Mouse (Mus musculus): ENCODE measurements around the gene Tmsb10. TPM values are rescaled to one million over a fixed set of nuclear protein-coding genes. Genes with fewer than 3 reads are reported as not detected.

Gene Tmsb10
- polyA plus RNA-seq, 1 experiment from 2014 or later = 4,419 TPM

DNA sequence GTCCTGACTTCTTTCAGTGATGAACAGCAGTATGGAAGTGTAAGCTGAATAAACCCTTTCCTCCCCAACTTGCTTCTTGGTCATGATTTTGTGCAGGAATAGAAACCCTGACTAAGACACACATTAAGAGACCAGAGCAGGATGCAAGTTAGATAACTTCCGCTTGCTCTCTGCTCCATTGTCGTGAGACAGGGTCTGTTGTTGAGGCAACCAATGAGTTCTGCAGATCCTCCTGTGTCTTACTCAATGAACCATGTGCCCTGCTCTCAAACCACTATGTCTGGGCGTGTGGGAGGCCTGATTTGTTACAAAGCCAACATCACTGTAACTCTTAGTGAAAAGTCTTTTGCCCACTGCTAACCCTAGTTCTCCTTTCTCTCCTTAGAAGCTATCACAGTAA lies 12.5 kb upstream of the Tmsb10 start:
- H3K9ac ChIP-seq (replicated peaks) = no peak overlapping the region
- H3K4me2 ChIP-seq (replicated peaks) = no peak overlapping the region
- H3K4me1 ChIP-seq = no peaks in the 10 kb centered on the region
- whole genome bisulfite sequencing = 77% methylated on average over 3 of the region's 3 CpGs
- ATAC-seq (replicated peaks) = no peak
- no peaks in the 10 kb centered on the region for H3K9me3 ChIP-seq
- no peaks in the 10 kb centered on the region for H3K27me3 ChIP-seq
- no peak overlapping the region for H3K4me3 ChIP-seq
- no peak overlapping the region for H3K27ac ChIP-seq (replicated peaks)
- H3K36me3 ChIP-seq = no peaks in the 10 kb centered on the region

DNA sequence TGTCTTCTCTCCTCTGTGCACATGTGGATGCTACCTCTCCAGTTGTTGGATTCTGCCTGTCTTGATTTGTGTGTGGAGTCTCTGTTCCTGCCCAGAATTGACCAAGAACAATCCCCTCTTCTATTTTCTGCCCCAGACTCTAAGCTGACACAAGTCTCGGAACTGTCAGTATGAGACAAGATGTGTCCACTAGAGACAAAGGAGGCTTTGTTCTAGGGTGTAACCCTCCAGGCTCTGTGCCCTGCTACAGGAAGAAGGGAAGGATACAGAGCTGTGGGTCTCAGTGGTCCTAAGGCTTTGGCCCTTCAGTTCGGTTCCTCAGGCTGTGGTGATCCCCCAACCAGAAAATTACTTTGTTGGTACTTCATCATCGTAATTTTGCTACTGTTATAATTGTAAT lies 11.2 kb upstream of the Tmsb10 start:
- 63% methylated on average over 3 of the region's 3 CpGs for WGBS
- ATAC-seq (replicated peaks) = no peak
- H3K36me3 ChIP-seq = no peaks in the 10 kb centered on the region

DNA sequence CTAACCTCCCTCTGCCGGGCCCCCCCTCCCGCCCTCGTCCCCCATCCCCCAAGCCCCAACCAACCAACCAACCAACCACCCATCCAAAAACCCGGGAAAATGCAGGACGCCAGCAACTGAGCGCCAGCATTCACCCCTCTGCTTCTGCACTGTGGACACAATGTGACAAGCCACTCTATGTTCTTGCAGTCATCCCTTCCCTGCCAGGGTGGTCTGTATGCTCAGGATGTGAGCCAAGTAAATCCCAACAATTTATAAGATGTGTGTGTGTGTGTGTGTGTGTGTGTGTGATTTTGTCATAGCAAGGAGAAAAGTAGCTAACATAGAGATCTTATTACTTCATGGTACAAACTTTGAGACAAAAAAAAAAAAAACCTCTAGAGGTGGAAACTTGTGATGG lies 6.7 kb upstream of the Tmsb10 start:
- Histone ChIP-seq H3K27ac (replicated peaks) (no peak overlapping the region), H3K36me3 (no peaks in the 10 kb centered on the region), H3K4me3 (no peak overlapping the region), H3K9me3 (no peaks in the 10 kb centered on the region), H3K9ac (replicated peaks) (no peak overlapping the region), H3K4me1 (no peaks in the 10 kb centered on the region), H3K4me2 (replicated peaks) (no peak overlapping the region), H3K27me3 (no peaks in the 10 kb centered on the region)
- no peak for ATAC-seq (replicated peaks)
- 84% methylated on average over 6 of the region's 6 CpGs for WGBS

More for the DNA sequence above, 11.2 kb upstream of the Tmsb10 start:
- H3K27me3 ChIP-seq = no peaks in the 10 kb centered on the region
- no peaks in the 10 kb centered on the region for H3K4me1 ChIP-seq
- no peaks in the 10 kb centered on the region for H3K9me3 ChIP-seq
- H3K4me2 ChIP-seq (replicated peaks) = no peak overlapping the region
- no peak overlapping the region for H3K27ac ChIP-seq (replicated peaks)
- H3K4me3 ChIP-seq = no peak overlapping the region
- H3K9ac ChIP-seq (replicated peaks) = no peak overlapping the region

DNA sequence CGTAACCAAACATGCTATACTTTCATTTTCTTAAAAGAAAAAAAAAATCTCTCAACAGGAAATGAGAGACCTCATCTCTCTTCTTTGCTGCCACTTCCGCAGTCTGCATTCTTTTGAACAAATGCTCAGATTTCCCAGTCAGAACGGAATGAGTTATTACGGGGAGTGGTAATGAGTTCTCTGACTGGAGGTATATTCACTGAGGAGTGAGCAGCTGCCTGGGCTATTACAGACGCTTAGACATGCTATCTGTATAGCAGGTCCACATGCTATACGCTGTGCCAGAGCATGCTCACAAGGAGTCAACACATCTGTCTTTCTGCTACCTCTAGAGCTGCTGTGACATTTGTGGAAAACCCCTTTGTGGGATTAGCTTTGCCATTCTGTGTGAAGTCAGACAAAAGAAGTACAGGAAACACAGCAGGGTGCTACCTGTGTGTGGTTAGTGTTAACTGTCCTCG lies 3.8 kb upstream of the Tmsb10 start:
- no peaks in the 10 kb centered on the region for H3K36me3 ChIP-seq
- H3K27ac ChIP-seq (replicated peaks) = no peak overlapping the region
- no peak overlapping the region for H3K9ac ChIP-seq (replicated peaks)
- no peaks in the 10 kb centered on the region for H3K27me3 ChIP-seq
- H3K4me3 ChIP-seq = no peak overlapping the region
- 55% methylated on average over 7 of the region's 7 CpGs for WGBS
- H3K9me3 ChIP-seq = no peaks in the 10 kb centered on the region
- peaks cover 6% of the 10 kb centered on the region; the same call in 1 of the 2 replicates for H3K4me1 ChIP-seq
- no peak for ATAC-seq (replicated peaks)
- H3K4me2 ChIP-seq (replicated peaks) = no peak overlapping the region

DNA sequence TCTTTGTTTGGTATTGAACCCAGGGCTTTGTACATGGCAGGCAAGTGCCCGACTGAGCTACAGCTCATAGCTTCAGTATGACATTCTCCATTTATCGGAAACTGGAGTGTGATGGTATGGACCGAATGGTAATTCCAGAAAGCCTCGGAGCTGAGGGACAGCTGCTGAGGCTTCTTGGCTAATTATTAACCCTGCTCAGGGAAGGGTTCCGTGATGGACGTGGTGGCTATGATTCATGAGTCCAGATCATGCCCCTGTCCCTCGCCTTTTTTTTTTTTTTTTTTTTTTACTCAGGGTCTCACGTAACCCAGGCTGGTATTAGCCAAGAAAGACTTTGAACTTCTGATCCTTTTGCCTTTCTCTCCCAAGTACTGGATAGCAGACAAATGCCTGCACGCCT lies 3.1 kb upstream of the Tmsb10 start:
- Histone ChIP-seq H3K9ac (replicated peaks) (no peak overlapping the region), H3K4me2 (replicated peaks) (no peak overlapping the region), H3K27ac (replicated peaks) (no peak overlapping the region), H3K27me3 (no peaks in the 10 kb centered on the region), H3K4me3 (no peak overlapping the region), H3K9me3 (no peaks in the 10 kb centered on the region), H3K4me1 (peaks cover 6% of the 10 kb centered on the region), H3K36me3 (no peaks in the 10 kb centered on the region)
- no peak for ATAC-seq (replicated peaks)
- WGBS = 90% methylated on average over 9 of the region's 9 CpGs

DNA sequence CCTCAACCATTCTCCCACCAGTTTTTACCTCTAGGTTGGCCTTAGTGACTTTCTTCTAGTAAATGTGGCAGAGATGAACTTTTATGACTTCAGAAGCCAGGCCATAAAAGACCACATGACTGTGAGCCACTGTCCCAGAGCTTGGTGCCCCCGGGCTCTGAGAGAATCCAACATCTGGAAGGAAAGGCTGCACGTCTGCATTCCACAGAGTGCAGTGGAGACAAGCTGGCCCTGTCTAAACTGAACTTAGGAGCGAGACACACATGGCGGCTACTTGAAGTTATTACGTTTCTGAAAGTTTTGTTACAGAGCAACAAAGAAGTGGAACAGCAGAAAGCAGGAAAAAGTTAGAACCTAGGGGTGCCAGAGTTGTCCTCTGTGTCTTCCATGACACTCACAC lies 2.1 kb upstream of the Tmsb10 start:
- H3K9me3 ChIP-seq = no peaks in the 10 kb centered on the region
- no peak for ATAC-seq (replicated peaks)

DNA sequence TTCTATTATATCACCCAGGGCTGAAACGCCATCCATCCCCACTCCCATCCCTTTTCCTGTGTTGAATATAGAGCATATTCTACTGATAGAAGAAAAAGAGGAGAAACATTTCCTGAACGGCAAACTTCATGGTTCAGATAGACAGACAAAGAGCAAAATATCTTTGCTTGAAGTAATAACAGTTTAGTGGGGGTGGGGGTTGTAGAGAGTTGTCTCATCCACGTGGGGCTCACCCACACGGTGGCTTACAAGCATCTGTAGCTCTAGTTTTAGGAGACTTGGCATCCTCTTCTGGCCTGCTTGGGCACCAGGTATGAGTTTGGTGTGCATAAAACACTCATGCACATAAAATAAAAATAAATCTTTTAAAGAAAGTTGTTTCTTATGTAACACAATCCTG lies 627 bp upstream of the Tmsb10 start:
- Histone ChIP-seq H3K27me3 (no peaks in the 10 kb centered on the region), H3K9me3 (no peaks in the 10 kb centered on the region), H3K36me3 (no peaks in the 10 kb centered on the region), H3K4me2 (replicated peaks) (peak overlapping the region; percentile 67), H3K9ac (replicated peaks) (peak overlapping the region; percentile 100), H3K4me3 (peak overlapping the region; percentile 87), H3K4me1 (peaks cover 25% of the 10 kb centered on the region), H3K27ac (replicated peaks) (peak overlapping the region; percentile 98)
- no peak for ATAC-seq (replicated peaks)
- 23% methylated on average over 4 of the region's 4 CpGs for WGBS

More for the DNA sequence above, 2.1 kb upstream of the Tmsb10 start:
- Histone ChIP-seq H3K27me3 (no peaks in the 10 kb centered on the region), H3K4me3 (no peak overlapping the region), H3K27ac (replicated peaks) (no peak overlapping the region), H3K36me3 (no peaks in the 10 kb centered on the region), H3K9ac (replicated peaks) (no peak overlapping the region), H3K4me1 (peaks cover 15% of the 10 kb centered on the region), H3K4me2 (replicated peaks) (no peak overlapping the region)
- 87% methylated on average over 5 of the region's 5 CpGs for WGBS

DNA sequence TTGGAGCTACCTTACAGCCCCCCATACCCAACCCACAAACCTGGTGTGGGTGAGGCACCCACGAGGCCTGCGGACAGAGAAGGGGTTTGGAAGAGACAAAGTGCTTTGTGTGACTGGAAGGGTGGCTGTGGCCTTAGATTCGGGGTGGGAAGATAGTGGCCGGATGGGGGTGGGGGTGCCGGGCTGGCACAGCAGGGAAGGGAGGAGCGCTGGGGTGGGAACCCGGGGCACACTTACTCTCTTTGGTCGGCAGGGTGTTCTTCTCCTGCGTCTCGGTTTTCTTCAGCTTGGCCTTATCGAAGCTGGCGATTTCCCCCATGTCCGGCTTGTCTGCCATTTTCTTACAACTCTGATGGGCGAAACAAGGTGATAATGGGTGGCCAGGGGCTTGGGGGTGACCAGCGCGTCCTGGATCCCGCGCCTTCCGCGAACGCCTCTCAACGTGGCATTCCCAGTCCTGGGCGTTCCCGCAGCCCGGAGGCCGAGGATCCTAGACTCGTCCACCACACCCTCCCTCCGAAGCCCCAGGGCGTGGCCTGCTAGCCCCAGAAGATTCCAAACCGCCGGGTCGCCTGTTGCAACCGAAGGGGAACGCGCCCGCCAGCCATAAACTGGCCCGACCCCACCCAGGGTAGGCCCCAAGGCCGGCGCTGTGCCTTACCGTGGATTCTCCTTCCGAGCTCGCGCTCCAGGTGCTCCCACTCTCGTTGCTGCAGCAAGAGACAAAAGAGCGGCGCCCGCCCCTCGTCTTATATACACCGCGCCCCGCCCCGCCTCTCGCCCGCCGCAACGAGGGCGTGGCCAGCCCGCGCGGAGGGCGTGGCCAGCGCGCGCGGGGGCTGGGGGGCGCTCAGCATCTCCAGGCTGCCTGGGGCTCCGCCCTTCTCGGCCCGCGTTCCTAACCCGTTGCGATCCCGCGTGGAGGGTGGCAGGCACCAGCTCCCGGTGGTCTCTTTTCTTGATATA lies 589 bp downstream of the Tmsb10 start:
- Histone ChIP-seq H3K36me3 (no peaks in the 10 kb centered on the region), H3K4me1 (peaks cover 25% of the 10 kb centered on the region), H3K9me3 (no peaks in the 10 kb centered on the region), H3K9ac (replicated peaks) (peak overlapping the region; percentile 100), H3K4me3 (peak overlapping the region; percentile 87), H3K27me3 (no peaks in the 10 kb centered on the region), H3K4me2 (replicated peaks) (peak overlapping the region; percentile 67), H3K27ac (replicated peaks) (peak overlapping the region; percentile 98)
- peak; percentile 88 for ATAC-seq (replicated peaks)
- WGBS = under 1% methylated on average over 75 of the region's 75 CpGs

DNA sequence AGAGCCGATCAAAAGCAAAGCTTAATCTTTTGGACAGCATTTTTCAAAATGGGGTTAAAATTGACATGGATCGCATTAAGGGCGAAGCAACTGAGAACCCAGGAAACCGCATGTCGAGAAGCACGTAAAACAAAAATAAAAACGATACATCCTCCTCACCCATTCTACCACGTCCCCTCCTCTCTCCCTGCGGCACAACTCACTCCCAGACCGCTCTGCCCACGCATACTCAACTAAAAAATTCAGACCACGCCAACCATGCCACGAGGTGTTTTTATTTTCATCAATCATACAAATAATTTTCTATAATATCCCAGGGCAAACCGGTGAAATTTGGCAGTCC lies 1.5 kb downstream of the Tmsb10 start:
- under 1% methylated on average over 14 of the region's 14 CpGs for WGBS
- Histone ChIP-seq H3K36me3 (no peaks in the 10 kb centered on the region), H3K4me1 (peaks cover 25% of the 10 kb centered on the region), H3K4me3 (peak overlapping the region; percentile 87), H3K27ac (replicated peaks) (peak overlapping the region; percentile 98), H3K4me2 (replicated peaks) (peak overlapping the region; percentile 67), H3K9ac (replicated peaks) (peak overlapping the region; percentile 100), H3K9me3 (no peaks in the 10 kb centered on the region), H3K27me3 (no peaks in the 10 kb centered on the region)
- ATAC-seq (replicated peaks) = no peak

DNA sequence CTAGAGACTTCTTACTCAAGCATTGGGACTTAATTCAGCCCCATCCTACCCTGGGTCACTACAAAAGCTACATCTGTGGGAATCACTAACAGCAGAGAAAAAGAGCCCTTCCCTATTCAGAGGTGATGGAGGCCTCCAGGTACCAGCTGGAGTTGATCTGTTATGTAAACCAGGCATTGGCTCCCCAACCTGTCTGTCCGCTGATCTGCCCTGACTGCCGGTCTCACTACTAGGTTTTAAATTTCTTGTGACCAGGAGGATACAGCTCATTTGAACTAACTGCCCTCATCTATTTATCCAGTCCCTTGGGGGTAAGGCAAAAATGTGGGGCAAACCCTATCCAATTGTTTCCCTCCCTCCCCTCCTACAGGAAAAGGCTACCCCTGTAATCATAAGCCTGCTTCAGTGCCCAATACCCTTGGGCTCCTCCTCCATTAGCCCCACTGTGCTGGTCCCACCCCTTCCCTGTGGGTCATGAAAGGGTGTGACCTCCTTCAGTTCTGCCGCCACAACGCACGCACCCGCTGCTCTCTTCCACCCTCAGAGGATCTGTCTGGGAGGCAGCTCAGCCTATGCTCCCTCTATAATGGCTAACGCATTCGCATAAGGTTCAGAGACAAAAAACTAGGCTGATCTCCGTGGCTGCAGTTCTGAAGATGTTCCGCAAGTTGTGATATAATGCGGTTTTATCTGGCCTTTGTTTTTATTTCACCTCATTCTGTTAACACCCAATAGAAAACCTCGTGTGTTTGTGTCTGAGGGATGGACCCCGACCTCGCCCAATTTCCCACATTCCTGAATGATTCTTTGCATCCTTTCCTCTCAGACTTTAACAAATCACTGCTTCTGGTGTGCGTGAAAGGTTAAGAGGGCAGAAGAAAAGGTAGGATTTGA lies 2.1 kb downstream of the Tmsb10 start:
- WGBS = 4% methylated on average over 15 of the region's 15 CpGs
- no peaks in the 10 kb centered on the region for H3K9me3 ChIP-seq
- H3K9ac ChIP-seq (replicated peaks) = peak overlapping the region; percentile 100

DNA sequence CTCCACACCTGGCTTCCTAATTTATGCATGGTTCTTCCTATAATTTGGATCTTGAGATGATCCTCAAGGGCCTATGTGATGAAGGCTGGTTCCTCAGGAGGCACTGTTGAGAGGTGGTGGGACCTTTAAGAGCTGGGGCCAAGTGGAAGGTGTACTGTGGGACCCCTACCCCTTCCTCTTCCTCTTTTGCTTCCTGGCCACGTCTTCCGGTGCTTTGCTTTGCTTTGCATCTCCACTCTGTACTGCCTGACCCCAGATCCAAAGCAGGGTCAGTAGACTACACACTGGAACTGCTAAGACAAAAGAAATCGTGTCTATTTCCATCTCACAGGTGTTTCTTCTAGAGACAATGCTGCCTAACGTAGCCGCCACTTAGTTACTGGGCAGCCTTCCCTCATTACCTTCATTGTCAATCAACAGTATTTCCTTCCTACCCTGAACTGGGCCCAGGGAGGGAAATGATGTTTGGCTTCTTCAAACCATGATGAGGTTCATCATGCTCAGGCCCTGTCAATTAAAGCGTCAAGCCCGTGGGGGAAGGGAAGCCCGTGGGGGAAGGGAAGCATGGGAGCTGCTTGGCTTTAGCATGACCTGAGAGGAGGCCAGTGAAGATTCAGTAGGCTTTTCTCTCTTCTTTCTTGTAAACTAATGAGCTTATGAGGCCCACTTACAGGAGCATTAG lies 2.9 kb downstream of the Tmsb10 start:
- 48% methylated on average over 8 of the region's 8 CpGs for WGBS
- no peaks in the 10 kb centered on the region for H3K27me3 ChIP-seq
- peak overlapping the region; percentile 67 for H3K4me2 ChIP-seq (replicated peaks)
- no peak for ATAC-seq (replicated peaks)
- peak overlapping the region; percentile 87 for H3K4me3 ChIP-seq
- no peaks in the 10 kb centered on the region for H3K9me3 ChIP-seq
- no peaks in the 10 kb centered on the region for H3K36me3 ChIP-seq
- peaks cover 25% of the 10 kb centered on the region for H3K4me1 ChIP-seq
- peak overlapping the region; percentile 98 for H3K27ac ChIP-seq (replicated peaks)
- peak overlapping the region; percentile 100 for H3K9ac ChIP-seq (replicated peaks)

More for the DNA sequence above, 2.1 kb downstream of the Tmsb10 start:
- Histone ChIP-seq H3K4me2 (replicated peaks) (peak overlapping the region; percentile 67), H3K27ac (replicated peaks) (peak overlapping the region; percentile 98), H3K4me3 (peak overlapping the region; percentile 87), H3K36me3 (no peaks in the 10 kb centered on the region), H3K4me1 (peaks cover 25% of the 10 kb centered on the region), H3K27me3 (no peaks in the 10 kb centered on the region)
- ATAC-seq (replicated peaks) = peak; percentile 52

All from forebrain, embryonic 15.5 days (tissue).